Mouse (Mus musculus) gastrocnemius, postnatal 10 days (tissue): ENCODE data around the gene Eif2ak4. TPM values are rescaled to one million over a fixed set of nuclear protein-coding genes. Genes with fewer than 3 reads are reported as not detected.

Experiments
- DNase-seq: peaks from one replicate; pipeline ENCODE4 v3.0.0; 2021; ENCODE audit warnings: mixed read lengths
- total RNA-seq, 2 experiments: library from RNA; stranded (reverse); gene quantifications; 2 replicates each; pipeline ENCODE4 v1.2.3; 2021

Eif2ak4 gene
- total RNA-seq, 2 experiments from 2014 or later = 5.4 to 8.1 TPM

DNA sequence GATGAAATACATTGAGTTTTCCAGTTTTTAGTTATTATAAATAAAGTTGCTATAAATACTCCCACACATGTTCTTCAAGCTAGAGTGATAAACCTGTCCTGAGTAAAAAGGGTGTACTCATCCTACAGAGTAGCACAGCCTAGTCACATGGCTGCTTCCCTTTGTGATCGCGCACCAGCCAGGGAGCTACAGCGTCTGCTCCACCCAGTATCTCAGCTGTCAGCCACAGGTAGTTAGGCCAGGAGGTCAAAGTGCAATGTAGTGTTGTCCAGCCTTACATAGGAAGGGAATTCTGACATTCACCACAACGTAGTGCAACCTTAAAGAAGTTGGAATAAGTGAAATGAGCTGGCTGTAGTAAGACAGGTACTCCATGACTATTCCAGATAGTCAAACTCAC lies 17.1 kb downstream of the Eif2ak4 start:
- no peak for DNase-seq

DNA sequence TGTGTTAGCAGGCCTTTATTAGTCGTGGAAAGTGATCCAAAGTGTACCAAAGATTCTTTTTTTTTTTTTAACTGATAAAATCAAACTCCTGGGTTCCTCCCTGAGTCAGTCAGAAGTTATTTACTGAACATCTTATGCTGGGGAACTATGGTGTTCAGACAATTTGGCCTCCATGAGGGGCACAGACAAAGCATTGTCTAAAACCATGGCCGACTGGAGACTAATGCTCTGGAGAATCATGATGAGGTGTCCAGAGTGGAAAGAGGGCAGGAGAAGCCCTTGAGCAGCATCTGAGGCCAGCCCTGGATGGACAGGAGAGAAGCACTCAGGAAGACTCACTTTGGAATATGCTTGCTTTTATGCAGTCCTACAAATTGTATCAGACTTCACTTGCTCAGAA lies 18.4 kb downstream of the Eif2ak4 start:
- no peak for DNase-seq

DNA sequence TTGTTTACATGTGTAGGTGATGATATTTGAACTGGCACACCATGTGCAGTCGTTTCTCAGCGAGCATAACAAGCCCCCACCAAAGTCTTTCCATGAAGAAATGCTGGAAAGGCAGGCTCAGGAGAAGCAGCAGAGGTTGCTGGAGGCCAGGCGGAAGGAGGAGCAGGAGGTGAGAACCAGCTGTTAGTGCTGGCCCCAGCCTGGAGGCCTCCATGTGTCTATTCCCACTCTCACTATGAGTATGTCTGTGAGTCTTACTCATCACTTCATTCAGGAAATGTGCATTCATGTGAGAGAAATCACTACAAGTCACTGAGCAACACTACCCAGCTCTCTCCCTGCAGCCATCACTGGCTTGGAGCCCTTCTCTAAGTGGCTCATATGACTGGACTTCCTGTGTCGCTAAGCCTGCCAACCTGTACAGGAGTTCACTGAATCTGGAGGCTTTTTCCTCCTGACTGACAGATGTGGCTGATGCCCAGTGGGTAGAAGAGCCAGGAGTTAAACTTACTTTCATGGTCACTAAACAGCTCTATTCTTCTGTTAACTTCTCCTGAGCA lies 20.0 kb downstream of the Eif2ak4 start:
- no peak for DNase-seq

DNA sequence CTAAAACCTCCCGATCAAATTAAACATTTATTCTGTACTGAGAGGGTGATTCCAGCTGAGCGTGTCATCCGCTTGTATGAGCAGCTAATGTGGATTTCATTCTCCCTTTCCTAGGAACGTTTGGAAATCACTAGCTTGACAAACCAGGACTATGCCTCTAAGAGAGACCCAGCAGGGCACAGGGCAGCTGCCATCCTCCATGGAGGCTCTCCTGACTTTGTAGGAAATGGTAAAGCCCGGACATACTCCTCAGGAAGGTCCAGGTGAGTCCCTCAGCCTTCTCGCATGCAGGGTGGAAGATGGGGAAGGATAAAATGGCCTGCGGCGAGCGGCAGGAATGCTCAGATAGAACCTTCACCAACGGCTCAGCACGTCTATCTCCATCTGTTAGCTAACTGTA lies 24.4 kb downstream of the Eif2ak4 start:
- no peak for DNase-seq

DNA sequence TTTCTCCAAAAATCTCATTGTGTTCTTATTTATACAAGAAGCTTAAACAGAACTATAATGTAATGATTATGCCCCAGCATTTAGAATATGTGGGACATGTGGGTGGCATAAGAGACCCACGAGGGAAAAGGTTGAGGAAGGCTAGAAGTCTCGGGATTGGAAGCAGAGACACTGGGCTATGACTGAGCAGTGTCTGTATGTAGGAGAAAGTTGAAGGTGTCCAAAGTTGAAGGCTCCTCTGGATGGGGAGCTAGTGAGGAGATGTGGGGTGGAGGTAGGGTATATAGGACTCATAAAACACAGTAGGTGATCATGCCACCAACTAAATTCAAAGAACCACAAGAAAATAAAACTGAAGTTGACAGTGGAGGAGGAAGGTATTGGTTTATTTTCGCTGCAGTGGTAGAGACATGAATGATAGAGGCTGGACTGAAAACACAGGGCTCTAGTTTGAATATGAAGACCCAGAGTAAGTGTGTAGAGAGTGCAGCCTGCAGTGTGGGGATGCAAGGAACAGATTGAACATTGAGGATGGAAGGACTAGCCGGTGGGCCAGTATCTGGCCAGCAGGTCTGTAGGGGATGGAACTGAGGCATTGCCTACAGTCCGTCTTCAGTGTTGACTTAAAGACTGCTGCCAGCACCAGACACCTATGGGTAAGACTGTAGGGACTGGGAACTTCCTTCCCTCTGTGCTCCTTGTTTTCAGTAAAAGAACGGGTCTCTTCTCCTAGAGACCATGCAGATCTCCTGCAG lies 27.4 kb downstream of the Eif2ak4 start:
- no peak for DNase-seq

DNA sequence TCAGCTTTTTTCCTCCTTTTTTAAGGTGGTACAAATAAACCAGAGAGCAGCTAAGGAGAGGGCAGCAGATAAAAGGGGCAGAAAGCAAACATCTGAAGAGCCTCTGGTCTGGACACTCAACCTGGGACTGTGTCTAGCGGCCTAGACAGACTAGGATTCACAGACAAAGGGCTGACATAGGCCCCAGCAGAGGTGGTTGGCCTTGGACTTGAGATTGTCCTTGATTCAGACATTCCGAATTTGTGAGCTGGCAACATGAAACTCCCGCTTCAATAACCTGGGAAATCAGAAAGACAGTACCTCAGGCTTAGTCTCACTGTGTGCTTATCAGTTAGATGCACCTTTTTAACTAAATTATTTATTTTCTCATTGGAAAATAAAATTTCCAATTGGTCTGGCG lies 29.7 kb downstream of the Eif2ak4 start:
- no peak for DNase-seq

DNA sequence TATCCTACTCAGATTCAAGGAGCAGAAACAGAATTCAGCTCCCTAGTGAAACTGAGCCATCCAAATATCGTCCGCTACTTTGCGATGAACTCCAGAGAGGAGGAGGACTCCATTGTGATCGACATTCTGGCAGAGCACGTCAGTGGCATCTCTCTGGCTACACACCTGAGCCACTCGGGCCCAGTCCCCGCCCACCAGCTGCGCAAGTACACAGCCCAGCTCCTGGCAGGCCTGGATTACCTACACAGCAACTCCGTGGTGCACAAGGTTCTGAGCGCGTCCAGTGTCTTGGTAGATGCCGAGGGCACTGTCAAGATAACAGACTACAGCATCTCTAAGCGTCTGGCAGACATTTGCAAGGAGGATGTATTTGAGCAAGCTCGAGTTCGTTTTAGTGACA lies 33.5 kb downstream of the Eif2ak4 start:
- DNase-seq = no peak

DNA sequence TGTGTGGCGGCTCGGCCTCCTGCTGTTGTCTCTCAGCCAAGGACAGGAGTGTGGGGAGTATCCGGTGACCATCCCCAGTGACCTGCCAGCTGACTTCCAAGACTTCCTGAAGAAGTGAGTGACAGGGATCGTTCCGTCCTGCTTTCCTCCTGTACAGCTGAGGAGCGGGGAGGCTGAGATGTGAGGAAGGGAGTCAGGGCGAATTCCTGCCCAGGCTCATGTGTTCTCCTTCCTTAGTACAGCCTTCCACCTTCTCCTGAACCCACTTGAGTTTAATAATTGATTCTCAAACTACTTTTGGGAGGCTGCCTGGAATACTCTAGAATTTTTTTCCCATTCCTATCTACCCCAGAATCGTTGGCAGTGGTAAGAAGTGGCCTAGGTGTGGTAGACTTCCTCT lies 34.0 kb downstream of the Eif2ak4 start:
- no peak for DNase-seq

DNA sequence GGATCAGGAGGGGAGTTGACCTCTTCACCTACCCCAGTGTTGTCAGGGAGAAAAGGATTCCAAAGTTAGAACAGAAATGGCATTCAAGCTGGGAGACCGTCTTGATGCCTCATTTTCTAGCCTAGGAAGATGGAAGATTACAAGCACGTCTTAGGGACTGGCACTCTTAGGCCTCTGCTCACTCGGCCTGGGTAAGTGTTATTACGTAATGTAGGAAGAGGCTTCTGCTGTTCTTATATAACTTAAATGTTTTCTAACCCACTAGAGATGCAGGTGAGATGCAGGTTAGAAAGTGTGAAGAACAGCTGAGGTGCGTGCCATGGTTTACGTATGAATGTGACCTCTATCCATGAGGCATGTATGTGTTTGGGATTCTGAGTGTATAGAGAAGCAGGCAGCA lies 39.9 kb downstream of the Eif2ak4 start:
- no peak for DNase-seq

DNA sequence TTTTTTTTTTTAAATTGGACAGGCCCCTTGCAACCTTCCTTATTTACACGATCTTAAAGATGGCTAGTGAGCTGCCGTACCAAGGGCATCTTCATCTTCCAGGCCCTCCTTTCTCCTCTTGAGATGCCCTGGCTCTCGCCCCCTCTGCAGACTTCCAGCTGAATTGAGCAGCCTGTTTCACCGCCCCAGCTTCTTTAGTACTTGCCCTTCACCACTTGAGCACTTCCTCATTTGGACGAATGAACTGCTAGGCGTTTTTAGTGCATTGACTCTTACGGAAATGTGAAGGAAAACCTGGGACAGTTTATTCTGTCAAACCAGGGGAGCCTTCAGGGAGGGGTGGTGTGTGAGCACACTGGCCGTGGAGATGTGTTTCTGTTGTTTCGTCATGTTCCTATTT lies 40.9 kb downstream of the Eif2ak4 start:
- DNase-seq = no peak

DNA sequence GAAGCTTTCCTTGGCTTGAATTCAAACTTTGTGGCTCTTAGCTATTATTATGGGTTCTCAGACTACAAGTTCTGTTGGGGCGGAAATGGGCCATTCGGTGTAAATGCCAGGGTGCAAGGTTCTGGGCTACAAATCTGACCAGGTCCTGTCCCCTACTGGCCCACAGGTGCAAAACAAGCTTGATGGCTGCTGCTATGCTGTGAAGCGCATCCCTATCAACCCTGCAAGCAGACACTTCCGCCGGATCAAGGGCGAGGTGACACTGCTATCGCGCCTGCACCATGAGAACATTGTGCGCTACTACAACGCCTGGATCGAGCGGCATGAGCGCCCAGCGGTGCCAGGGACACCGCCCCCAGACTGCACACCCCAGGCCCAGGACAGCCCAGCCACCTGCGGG lies 42.2 kb downstream of the Eif2ak4 start:
- DNase-seq = no peak

DNA sequence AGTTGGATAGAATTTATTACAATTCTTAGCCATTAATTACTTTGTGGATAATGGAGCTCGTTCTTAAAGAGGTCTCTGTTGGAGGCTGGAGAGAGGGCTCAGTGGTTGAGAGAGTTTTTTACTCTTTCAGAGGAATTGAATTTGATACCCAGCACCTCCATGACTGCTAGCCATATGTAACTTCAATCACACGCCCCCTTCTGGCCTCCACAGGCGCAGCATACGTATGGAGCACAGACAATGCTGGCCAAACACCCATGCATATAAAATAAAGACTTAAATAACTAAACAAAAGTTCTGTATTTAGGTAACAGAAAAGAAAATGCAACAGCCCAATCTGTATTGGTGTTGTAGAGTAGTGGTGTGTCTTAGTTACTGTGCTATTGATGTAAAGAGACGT lies 43.2 kb downstream of the Eif2ak4 start:
- DNase-seq = peak; percentile 22

DNA sequence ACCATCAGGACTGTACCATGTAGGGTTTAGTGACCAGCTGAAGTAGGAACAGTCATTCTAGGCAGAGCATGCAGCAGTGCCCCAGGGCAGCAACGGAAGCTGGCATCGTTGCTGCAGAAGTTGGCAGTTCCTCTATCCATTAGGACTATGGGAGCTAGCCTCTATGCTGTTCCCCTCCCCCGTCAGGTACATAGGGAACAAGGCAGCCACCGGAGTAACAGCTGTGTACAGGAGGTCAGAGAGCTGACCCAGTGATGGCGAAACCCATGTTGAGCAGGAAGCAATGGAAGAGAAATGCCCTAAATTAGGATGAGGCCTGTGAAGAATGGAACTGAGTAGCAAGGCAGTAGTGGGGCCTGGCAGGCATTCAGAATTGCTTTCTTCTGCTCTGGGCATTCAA lies 53.8 kb downstream of the Eif2ak4 start:
- no peak for DNase-seq

DNA sequence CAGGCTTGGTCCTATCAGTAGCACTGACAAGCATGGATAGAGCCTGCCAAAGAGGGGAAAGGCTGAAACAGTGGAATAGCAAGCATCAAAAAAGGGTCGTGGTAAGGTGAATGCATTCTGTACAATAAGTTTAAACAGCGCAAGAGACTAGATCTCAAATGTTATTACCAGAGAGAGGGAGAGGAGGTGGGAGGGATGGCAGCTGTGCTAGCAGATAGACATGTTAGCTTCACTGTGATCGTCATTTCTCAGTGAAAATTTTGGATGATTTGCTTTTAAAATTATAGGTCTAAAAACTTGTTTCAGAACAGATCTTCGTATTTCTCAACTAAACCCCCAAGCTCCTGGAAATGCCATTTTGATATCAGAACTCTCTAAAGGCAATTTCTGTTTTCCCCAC lies 54.3 kb downstream of the Eif2ak4 start:
- no peak for DNase-seq

DNA sequence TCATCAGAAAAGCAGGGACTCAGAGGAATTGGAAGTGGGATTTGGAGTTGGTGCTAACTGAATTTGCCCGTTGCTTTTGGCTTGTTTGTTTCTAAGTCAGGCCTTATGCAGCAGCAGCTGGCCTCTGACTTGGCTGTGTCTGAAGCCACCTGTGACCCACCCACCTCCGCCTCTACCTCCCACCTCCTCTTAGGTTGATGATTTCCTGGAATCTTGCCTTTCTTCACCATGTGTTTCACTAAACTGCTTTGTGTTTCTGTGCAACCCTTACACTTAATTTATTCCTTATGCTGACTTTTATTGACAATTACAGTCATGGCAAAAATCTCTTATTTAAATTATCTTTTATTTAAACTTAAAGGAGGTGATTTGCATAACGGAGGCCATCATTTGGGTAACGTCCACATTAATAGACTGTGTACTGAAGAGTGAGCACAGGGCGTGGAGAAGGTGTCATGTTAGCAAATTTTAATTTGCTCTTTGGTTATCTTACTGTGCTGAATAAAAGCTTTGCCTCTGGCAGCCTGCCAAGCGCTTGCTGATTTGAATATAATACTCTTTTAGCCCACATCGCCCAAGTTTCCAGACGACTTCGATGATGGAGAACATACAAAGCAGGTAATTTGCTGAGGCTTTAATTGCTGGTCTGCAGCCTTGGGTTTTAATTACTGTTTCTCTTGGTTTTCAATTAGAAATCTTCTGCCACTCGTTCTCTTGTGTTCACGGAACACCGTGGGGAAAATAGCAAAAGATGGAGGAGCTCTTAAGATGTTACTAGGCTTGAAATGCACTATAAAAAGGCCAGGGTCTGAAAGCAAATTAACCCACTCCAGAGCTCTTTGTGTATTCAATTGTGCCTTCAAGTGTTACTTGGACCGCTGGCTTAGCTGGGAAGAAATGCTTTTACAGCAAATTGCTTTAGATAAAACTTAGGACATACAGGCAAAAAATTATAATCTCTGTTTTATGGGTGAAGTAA lies 57.6 kb downstream of the Eif2ak4 start:
- no peak for DNase-seq

DNA sequence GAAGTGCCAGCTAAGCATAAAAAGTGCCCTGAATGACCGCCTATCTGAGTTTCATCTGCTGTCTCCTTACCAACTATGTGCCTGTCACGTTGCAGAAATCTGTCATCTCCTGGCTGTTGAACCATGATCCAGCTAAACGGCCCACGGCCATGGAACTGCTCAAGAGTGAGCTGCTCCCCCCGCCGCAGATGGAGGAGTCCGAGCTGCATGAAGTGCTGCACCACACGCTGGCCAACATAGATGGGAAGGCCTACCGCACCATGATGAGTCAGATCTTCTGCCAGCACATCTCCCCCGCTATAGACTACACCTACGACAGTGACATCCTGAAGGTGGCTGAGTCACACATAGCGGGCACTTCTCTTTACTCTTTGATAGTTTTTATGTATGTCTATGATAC lies 59.8 kb downstream of the Eif2ak4 start:
- DNase-seq = no peak

DNA sequence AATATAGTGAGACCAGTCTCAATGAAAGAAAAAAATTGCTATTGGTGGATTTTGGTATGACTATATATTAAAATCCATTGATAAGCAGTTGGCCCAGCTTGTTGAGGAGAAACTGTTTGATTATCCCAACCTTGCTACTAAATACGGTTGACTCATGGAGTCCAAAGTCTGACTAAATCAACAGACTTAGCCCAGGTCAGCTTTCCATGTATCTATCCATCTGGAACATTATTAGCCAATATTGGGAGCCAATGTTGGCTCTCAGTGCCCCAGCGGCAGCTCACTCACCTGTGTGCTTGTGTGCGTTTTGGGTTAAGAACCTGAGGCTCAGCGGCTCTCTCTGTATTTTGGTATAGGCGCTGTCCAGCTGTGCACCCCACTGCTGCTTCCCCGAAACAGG lies 62.6 kb downstream of the Eif2ak4 start:
- DNase-seq = no peak

DNA sequence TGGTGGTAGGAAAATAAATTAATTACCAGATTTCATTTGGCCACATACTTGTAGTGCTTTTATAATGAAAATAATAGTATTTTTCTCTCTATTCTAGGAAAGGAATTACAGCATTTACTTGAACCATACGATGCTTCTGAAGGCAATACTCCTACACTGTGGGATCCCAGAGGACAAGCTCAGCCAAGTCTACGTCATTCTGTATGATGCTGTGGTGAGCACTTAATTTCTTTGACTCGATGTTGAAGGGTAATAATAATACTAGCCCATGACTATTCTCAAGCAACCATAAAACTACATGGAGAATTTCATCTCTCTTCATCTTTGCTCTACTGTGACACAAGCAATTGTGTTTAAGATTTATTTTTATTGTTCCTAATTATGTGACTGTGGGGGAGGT lies 68.6 kb downstream of the Eif2ak4 start:
- DNase-seq = no peak

DNA sequence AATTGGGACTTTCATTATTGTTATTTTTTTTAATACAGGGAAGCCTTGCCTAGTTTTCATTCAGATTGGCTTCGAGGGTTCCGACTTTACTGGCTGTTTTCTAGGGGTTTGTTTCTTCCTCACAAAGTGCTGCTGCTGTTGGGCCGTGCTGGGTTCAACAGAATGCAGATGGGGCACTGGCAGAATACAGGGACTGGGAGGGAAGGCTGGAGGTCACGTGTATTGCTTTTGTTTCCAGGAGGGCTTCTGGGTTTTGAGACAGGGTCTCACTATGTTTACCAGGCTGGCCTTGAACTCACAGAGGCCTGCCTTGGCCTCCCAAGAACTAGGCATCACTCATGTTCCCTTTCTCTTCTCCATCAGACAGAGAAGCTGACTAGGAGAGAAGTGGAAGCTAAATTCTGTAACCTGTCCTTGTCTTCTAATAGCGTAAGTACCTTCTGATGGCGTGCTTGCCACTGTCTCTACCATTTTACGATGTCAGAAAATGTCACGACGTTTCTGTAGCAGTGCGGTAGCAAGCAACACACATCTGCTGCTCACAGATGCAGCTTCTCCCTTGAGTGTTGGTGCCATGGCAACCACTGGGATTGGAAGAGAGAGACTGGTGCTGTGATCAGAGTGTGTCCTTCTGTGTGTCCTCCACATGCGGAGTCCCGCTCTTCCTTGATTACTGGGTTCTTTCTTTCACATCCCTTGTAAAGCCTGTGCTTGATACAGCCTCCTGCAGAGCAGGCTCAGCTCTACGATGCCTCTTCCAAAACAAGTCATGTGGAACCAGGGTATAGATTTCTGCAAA lies 69.2 kb downstream of the Eif2ak4 start:
- DNase-seq = no peak

DNA sequence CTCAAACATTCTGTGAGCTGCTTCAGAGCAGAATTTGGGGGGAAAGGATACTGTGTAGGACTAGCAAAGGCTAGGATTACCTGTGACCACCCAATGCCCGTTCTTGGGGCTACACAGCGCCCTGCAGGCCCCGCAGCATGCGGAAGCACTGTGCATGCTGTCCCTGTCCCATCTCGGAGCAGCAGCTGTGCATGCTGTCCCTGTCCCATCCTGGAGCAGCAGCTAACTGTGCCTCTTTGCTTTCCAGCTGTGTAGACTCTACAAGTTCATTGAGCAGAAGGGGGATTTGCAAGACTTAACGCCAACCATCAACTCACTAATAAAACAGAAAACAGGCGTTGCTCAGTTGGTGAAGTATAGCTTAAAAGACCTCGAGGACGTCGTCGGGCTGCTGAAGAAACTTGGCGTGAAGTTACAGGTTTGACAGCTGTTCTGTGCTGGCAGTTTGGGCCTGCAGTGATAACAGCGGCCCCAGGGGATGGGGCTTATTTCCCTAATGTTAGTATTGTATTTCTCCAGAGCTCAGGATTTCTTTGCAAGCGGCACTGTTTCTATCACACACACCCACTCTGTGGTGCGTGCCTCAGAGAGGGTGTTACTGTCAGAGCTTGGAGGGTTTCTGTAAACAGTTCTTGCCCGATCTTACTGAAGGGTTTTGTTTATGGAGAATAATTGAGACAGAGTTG lies 73.2 kb downstream of the Eif2ak4 start:
- DNase-seq = no peak

DNA sequence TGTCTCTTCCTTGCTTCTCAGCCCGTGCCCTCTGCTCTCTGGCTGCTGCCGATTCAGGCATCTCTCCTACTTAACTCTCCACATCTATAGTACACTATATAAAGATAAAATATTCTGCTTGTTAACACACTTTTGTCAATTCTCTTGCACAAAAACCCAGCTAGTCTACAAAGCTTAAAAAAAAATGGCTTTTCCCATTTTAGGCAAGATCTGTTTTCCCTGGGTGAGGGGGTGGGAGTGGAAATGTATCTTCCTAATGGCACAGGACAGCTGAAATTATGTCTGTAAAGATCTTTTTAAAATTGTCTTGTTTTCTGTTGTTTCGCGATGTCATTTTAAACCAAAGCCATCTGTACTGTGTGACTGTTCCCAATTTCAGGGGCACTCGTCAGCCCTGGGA lies 75.1 kb downstream of the Eif2ak4 start:
- no peak for DNase-seq

DNA sequence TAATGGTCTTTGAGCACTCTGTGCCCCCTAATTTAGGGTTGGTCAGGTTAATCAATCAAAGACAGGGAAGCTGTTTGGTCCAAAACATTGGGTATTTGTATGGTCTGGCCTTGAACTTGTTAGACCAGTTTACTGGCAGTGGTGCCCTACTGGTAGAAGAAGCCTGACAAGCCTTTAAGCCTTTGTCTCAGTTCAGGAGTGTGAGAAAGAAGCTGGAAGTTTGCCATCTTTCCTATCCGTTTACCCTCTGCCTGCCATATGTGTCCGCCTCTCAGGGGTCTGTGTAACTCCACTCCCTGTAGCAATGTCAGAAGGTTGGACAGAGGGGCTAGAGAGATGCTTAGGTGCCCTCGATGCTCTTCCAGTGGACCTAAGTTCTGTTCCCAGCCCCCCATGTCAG lies 76.0 kb downstream of the Eif2ak4 start:
- no peak for DNase-seq
